Mouse (Mus musculus) activated CD4-positive, CD25-positive, alpha-beta regulatory T cell (primary cell): ENCODE measurements around the gene Olfr1465. TPM values are rescaled to one million over a fixed set of nuclear protein-coding genes. Genes with fewer than 3 reads are reported as not detected.

Experiments used
- polyA plus RNA-seq, 2 experiments: library from polyadenylated mRNA; unstranded; fragments of 100-300 nt; shearing (Covaris generic); gene quantifications; one replicate each; pipeline ENCODE4 v1.2.1; 2017

Olfr1465 gene
- not detected for polyA plus RNA-seq

GRCm38 (mm10) chr19:13315441-13315840, at the start of gene Olfr1465:
Gene Olfr1465, minus strand, starts transcription at chr19:13315541.

GRCm38 (mm10) chr19:13361936-13362335, 46.6 kb upstream of the Olfr1465 start, which contains the start of gene Olfr1467:
Gene Olfr1467, plus strand, starts transcription at chr19:13362236.

GRCm38 (mm10) chr19:13338562-13338961, 23.2 kb upstream of the Olfr1465 start, which contains the start of gene Olfr1466:
Gene Olfr1466, plus strand, starts transcription at chr19:13338862.

Other genes starting within 250 kb of the Olfr1465 start
- under 1 TPM in 1 of 2 experiments, not detected in 1; 0.32 TPM for gene Olfr1457, start 217.7 kb downstream of the Olfr1465 start, polyA plus RNA-seq
- not detected for gene Olfr1458, start 208.8 kb downstream of the Olfr1465 start, polyA plus RNA-seq
- gene Olfr1459, start 166.0 kb downstream of the Olfr1465 start, polyA plus RNA-seq, result under 1 TPM in 1 of 2 experiments, not detected in 1; 0.15 TPM
- gene Olfr1461, start 152.5 kb downstream of the Olfr1465 start, polyA plus RNA-seq, result not detected
- not detected for gene Olfr1462, start 129.8 kb downstream of the Olfr1465 start, polyA plus RNA-seq
- gene Olfr1463, start 84.2 kb downstream of the Olfr1465 start, polyA plus RNA-seq, result not detected
- not detected for gene Olfr1466, start 23.3 kb upstream of the Olfr1465 start, polyA plus RNA-seq
- not detected for gene Olfr1467, start 46.7 kb upstream of the Olfr1465 start, polyA plus RNA-seq
- gene Olfr1469, start 92.3 kb upstream of the Olfr1465 start, polyA plus RNA-seq, result under 1 TPM in 1 of 2 experiments, not detected in 1; 0.05 TPM
- gene Olfr1471, start 127.9 kb upstream of the Olfr1465 start, polyA plus RNA-seq, result not detected
- not detected for gene Olfr1472, start 140.5 kb upstream of the Olfr1465 start, polyA plus RNA-seq
- not detected for gene Olfr1474, start 154.0 kb upstream of the Olfr1465 start, polyA plus RNA-seq
- gene Olfr1475, start 164.7 kb upstream of the Olfr1465 start, polyA plus RNA-seq, result not detected
- under 1 TPM in 1 of 2 experiments, not detected in 1; 0.09 TPM for gene Olfr1477, start 185.0 kb upstream of the Olfr1465 start, polyA plus RNA-seq
- not detected for gene Olfr1480, start 212.4 kb upstream of the Olfr1465 start, polyA plus RNA-seq